Mouse (Mus musculus) adipocyte (in vitro differentiated cells): ENCODE measurements at regions not wholly inside any gene's neighbourhood (a gene's known extent, or its start where the extent isn't known, plus 50 kb on each side); places are given as distances from the start of the nearest gene placed in this dataset.
"Not testable (repeated sequence)": the region's sequence is repeated elsewhere in the genome, so short reads cannot be mapped to it uniquely, and the experiment has no call there.

Experiments used
- DNase-seq: peaks from one replicate; pipeline ENCODE4 v3.0.0-alpha.2; 2016; ENCODE audit warnings: low spot score

GRCm38 (mm10) chr15:43581246-43581645 is 3447.1 kb downstream of the 9330182O14Rik start:
- no peak for DNase-seq

GRCm38 (mm10) chr15:43585751-43586150 is 3451.6 kb downstream of the 9330182O14Rik start:
- DNase-seq: peak; percentile 56

- no peak for DNase-seq
These were observed 3453.9 kb downstream of the 9330182O14Rik start for GRCm38 (mm10) chr15:43588021-43588420.

GRCm38 (mm10) chr15:43607700-43608099 is 3473.5 kb downstream of the 9330182O14Rik start:
- DNase-seq: no peak

- no peak for DNase-seq
These were observed 3475.7 kb downstream of the 9330182O14Rik start for GRCm38 (mm10) chr15:43609901-43610300.

- DNase-seq: no peak
These were observed 3480.0 kb downstream of the 9330182O14Rik start for GRCm38 (mm10) chr15:43614004-43614661.

GRCm38 (mm10) chr15:43615727-43616126 is 3481.6 kb downstream of the 9330182O14Rik start:
- DNase-seq: no peak

GRCm38 (mm10) chr15:43624431-43624965 is 3490.3 kb downstream of the 9330182O14Rik start:
- DNase-seq: peak; percentile 81

GRCm38 (mm10) chr15:43625021-43625510 is 3490.9 kb downstream of the 9330182O14Rik start:
- DNase-seq: no peak

- DNase-seq: peak; percentile 15
These were observed 3516.8 kb downstream of the 9330182O14Rik start for GRCm38 (mm10) chr15:43650818-43651500.

GRCm38 (mm10) chr15:43663648-43664047 is 3529.5 kb downstream of the 9330182O14Rik start:
- DNase-seq: no peak

GRCm38 (mm10) chr15:43678844-43679243 is 3544.7 kb downstream of the 9330182O14Rik start:
- DNase-seq: peak; percentile 61

GRCm38 (mm10) chr15:43682176-43682575 is 3548.0 kb downstream of the 9330182O14Rik start:
- DNase-seq: no peak

GRCm38 (mm10) chr15:43691998-43692397 is 3557.8 kb downstream of the 9330182O14Rik start:
- not testable (repeated sequence) for DNase-seq

GRCm38 (mm10) chr15:43695451-43695850 is 3561.3 kb downstream of the 9330182O14Rik start:
- peak; percentile 5 for DNase-seq

- DNase-seq: no peak
These were observed 3582.9 kb downstream of the 9330182O14Rik start for GRCm38 (mm10) chr15:43717035-43717434.

GRCm38 (mm10) chr15:43717559-43717958 is 3583.4 kb downstream of the 9330182O14Rik start:
- DNase-seq: no peak

GRCm38 (mm10) chr15:43720916-43721315 is 3586.8 kb downstream of the 9330182O14Rik start:
- DNase-seq: no peak

- DNase-seq: peak; percentile 77
These were observed 3601.5 kb downstream of the 9330182O14Rik start for GRCm38 (mm10) chr15:43735697-43736096.

GRCm38 (mm10) chr15:43758256-43758655 is 3624.1 kb downstream of the 9330182O14Rik start:
- DNase-seq: peak; percentile 72

GRCm38 (mm10) chr15:43764606-43765005 is 3630.4 kb downstream of the 9330182O14Rik start:
- no peak for DNase-seq

GRCm38 (mm10) chr15:43772718-43773117 is 3638.6 kb downstream of the 9330182O14Rik start:
- peak; percentile 39 for DNase-seq

GRCm38 (mm10) chr15:43782126-43782632 is 3648.0 kb downstream of the 9330182O14Rik start:
- DNase-seq: not testable (repeated sequence)
